ENCODE assay signal across 19 mouse cellular contexts in the genomic region with DNA sequence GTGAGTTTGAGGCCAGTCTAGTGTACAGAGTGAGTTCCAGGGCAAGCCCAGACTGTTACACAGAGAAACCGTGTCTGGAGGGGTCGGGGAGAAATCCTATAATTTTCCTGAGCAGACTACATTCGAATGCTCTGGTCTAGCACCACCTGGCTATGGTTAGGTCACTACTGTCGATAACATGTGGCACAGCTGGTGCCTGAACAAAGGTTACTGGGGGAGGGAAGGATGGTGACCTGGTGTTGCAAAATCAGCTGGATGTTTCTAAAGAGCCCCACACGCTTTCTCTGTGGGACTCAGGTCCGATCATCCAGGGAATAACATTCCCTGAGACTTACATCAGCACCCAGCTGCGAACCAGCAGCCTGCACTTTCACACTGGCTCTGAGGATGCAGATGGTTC. TPM values are rescaled to one million over a fixed set of nuclear protein-coding genes. Genes with fewer than 3 reads are reported as not detected.
A peak's percentile ranks its signal among the peaks of the same experiment; 100 is the strongest.
DNase-seq lines count a peak whose midpoint lies in the region; ATAC-seq and TF ChIP-seq lines count a peak whose summit lies in the region.
"Had no signal": no experiment of that assay in that cellular context is flagged by ENCODE, and none has a peak within 500 bp of the region (broad histone marks: within the 10 kb centered on the region; RNA-seq: fewer than 3 reads in every experiment).

No protein-coding gene starts in this region.

- peak; percentile 63 for ATAC-seq in liver, embryonic 13.5 days (ENCODE audit: low read depth)
- ATAC-seq: forebrain, embryonic 14.5 days had no signal

- no peaks in the 10 kb centered on the region for H3K9me3 ChIP-seq in liver, embryonic 13.5 days (replicated peaks)
- H3K9me3 ChIP-seq: embryonic facial prominence, embryonic 15.5 days; hindbrain, embryonic 12.5 days; kidney, embryonic 15.5 days had no signal

- TF ChIP-seq POLR2A in liver, adult 2 months (IDR thresholded peaks at IDR 0.05; ENCODE audit: extremely low read depth, insufficient read depth, low read length), result no peak

- 23% methylated on average over 7 of the region's 7 CpGs for WGBS in liver, adult 2 months
- WGBS in liver, embryonic 13.5 days (ENCODE audit: insufficient replicate concordance), result 68% methylated on average over 7 of the region's 7 CpGs

- peaks cover 43% of the 10 kb centered on the region for H3K4me1 ChIP-seq in liver, adult 2 months (ENCODE audit: control insufficient read depth, insufficient read depth, low read length)
- peaks cover 8% of the 10 kb centered on the region for H3K4me1 ChIP-seq in brown adipose tissue, adult 24 weeks (ENCODE audit: control insufficient read depth, insufficient read depth, insufficient read length, low read length)
- H3K4me1 ChIP-seq in liver, embryonic 13.5 days (replicated peaks), result peaks cover 45% of the 10 kb centered on the region
- H3K4me1 ChIP-seq: hindbrain, embryonic 12.5 days; kidney, embryonic 15.5 days had no signal

- peak overlapping the region; percentile 59 for H3K9ac ChIP-seq in liver, adult 2 months (ENCODE audit: low read depth, low read length)
- no peak overlapping the region for H3K9ac ChIP-seq in liver, embryonic 13.5 days
- H3K9ac ChIP-seq: embryonic facial prominence, embryonic 15.5 days; hindbrain, embryonic 12.5 days; kidney, embryonic 15.5 days had no signal

- DNase-seq in liver, adult 2 months (ENCODE audit: extremely low read depth, low read depth, low spot score), result peak; percentile 99
- no peak for DNase-seq in liver
- no peak for DNase-seq in liver, embryonic 13.5 days
- peak; percentile 58 for DNase-seq in yolk sac, embryonic 10.5 days (ENCODE audit: low spot score)
- no peak for DNase-seq in layer of hippocampus, postnatal 10 days (ENCODE audit: low spot score in 2 of 2)
- DNase-seq in ovary, adult 18-20 months (ENCODE audit: low spot score), result no peak
- no peak for DNase-seq in frontal cortex, postnatal 36 days (ENCODE audit: low spot score in 2 of 2)
- DNase-seq: cerebellum, adult 8-10 months; gastrocnemius, postnatal 14 days; left cerebral cortex, postnatal 4 days; lung, adult 18-20 months; lung, postnatal 10 days; right cerebral cortex, postnatal 14 days had no signal

- no peaks in the 10 kb centered on the region for H3K27me3 ChIP-seq in liver, adult 2 months (ENCODE audit: control insufficient read depth, insufficient read depth, low read length)
- H3K27me3 ChIP-seq in liver, embryonic 13.5 days, result no peaks in the 10 kb centered on the region
- H3K27me3 ChIP-seq: embryonic facial prominence, embryonic 15.5 days; hindbrain, embryonic 12.5 days; kidney, embryonic 15.5 days had no signal

- no peak overlapping the region for H3K4me3 ChIP-seq in liver, adult 2 months (ENCODE audit: insufficient read depth, low read depth, low read length)
- H3K4me3 ChIP-seq in brown adipose tissue, adult 24 weeks (ENCODE audit: insufficient read depth, low read depth, low read length), result no peak overlapping the region
- H3K4me3 ChIP-seq in liver, embryonic 13.5 days (replicated peaks), result no peak overlapping the region
- H3K4me3 ChIP-seq: embryonic facial prominence, embryonic 15.5 days; hindbrain, embryonic 12.5 days; kidney, embryonic 15.5 days had no signal

- H3K36me3 ChIP-seq in liver, adult 2 months (ENCODE audit: control insufficient read depth, insufficient read depth, low read length), result no peaks in the 10 kb centered on the region
- 0 out of 2 replicates have a peak, but pooled peaks cover 17% of the 10 kb centered on the region for H3K36me3 ChIP-seq in liver, embryonic 13.5 days
- H3K36me3 ChIP-seq: embryonic facial prominence, embryonic 15.5 days; hindbrain, embryonic 12.5 days had no signal

- no peak overlapping the region for H3K4me2 ChIP-seq in liver, embryonic 13.5 days
- H3K4me2 ChIP-seq: embryonic facial prominence, embryonic 15.5 days; hindbrain, embryonic 12.5 days; kidney, embryonic 15.5 days; midbrain, embryonic 11.5 days had no signal

- no peaks in the 10 kb centered on the region for H3K79me2 ChIP-seq in liver, adult 2 months (ENCODE audit: control insufficient read depth, insufficient read depth, low read length)

- peak overlapping the region; percentile 95 for H3K27ac ChIP-seq in liver, adult 2 months (replicated peaks; ENCODE audit: insufficient read depth, low read depth, low read length)
- peak overlapping the region; percentile 73 for H3K27ac ChIP-seq in brown adipose tissue, adult 24 weeks (replicated peaks; ENCODE audit: low read depth, low read length)
- peak overlapping the region; percentile 30; the same call in 1 of the 2 replicates for H3K27ac ChIP-seq in liver, embryonic 13.5 days
- H3K27ac ChIP-seq: embryonic facial prominence, embryonic 15.5 days; hindbrain, embryonic 12.5 days; kidney, embryonic 15.5 days had no signal

- TF ChIP-seq CTCF in liver, adult 2 months (IDR thresholded peaks at IDR 0.05; ENCODE audit: low read depth, low read length), result no peak

RNA-seq across cellular contexts. Expression of a gene that starts 19.0 kb away (rescaled TPM):
- 72.2 and 74.6 TPM in 2 replicates for total RNA-seq in liver, adult 2 months (2014; rRNA removed)
- 26.5 TPM in 2 replicates for polyA plus RNA-seq in liver, adult 2 months (2012; rRNA removed)
- polyA plus RNA-seq in brown adipose tissue, adult 24 weeks (2012; ENCODE audit: insufficient read depth, insufficient read length, missing spikeins), result 14.2 and 15.2 TPM in 2 replicates
- polyA plus RNA-seq in liver, embryonic 13.5 days (2015; fragmentation: Nextera tagmentation; extraction: Ambion mirVana), result 24.1 and 26.1 TPM in 2 replicates
- 10 to 100 TPM; 18.8 to 22.1 TPM for total RNA-seq in layer of hippocampus, postnatal 10 days (2021)

RNA-seq across cellular contexts. Expression of a gene that starts 37.8 kb away (rescaled TPM):
- 21.0 and 21.2 TPM in 2 replicates for total RNA-seq in liver, adult 2 months (2014; rRNA removed)
- polyA plus RNA-seq in liver, adult 2 months (2012; rRNA removed), result 24.0 and 27.4 TPM in 2 replicates
- 12.6 and 17.4 TPM in 2 replicates for polyA plus RNA-seq in brown adipose tissue, adult 24 weeks (2012; ENCODE audit: insufficient read depth, insufficient read length, missing spikeins)
- polyA plus RNA-seq in liver, embryonic 13.5 days (2015; fragmentation: Nextera tagmentation; extraction: Ambion mirVana), result 58.6 and 62.9 TPM in 2 replicates
- total RNA-seq in layer of hippocampus, postnatal 10 days (2021), result 10 to 100 TPM; 15.3 to 19.7 TPM

Comparison
In these comparisons a context has a peak if more than half of its experiments do, and no peak if none do; other contexts are left out.
1. DNase-seq: peak in liver, adult 2 months (single experiment) and yolk sac, embryonic 10.5 days (single experiment); none in liver (single experiment), liver, embryonic 13.5 days (single experiment), layer of hippocampus, postnatal 10 days (0 of 2), ovary, adult 18-20 months (single experiment) and frontal cortex, postnatal 36 days (0 of 2).
2. H3K27ac ChIP-seq: peak in every context shown above with its lines; median percentile 95 in liver, adult 2 months; 73 in brown adipose tissue, adult 24 weeks; 30 in liver, embryonic 13.5 days.